Mouse (Mus musculus): ENCODE measurements around the gene Grk3.

The Grk3 gene

DNA sequence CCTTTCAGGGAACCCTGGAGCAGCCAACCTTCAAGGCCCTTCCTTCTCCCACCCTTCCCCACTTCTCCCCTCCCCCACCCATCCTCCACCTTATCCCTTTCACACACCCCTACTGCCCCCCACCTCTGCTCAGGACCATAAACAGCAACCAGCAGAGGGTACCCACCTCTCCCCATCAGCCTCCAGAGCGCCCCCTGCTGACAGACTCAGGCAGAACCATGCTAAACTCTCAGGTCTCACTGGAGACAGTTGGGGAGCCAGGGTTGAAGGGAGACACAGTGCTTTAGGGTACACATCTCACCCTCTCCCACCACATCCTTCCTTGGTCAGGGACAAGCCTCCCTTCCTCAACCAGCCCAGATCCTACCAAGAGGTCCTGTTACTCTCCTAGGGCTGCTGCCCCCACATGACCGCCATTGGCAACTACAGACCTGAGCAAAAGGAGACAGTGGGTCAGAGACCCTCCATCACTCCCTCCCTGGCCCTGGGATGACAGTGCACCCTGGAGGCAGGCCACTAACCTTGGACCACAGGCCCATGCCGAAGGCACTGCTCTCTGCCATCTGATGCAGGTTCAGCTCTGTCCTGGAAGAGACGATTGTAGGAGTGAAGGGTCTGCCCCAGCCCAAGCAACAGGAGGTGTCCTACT, 150.7 kb downstream of the Grk3 start:
- no peak for DNase-seq (ENCODE audit: low spot score)
